Mouse (Mus musculus) bone marrow macrophage, adult 2 months (primary cell): Measurements from ENCODE around the gene AW549877. TPM values are rescaled to one million over a fixed set of nuclear protein-coding genes. Genes with fewer than 3 reads are reported as not detected.

Source experiments
- H3K27ac ChIP-seq: 2 replicates; pipeline ENCODE4 v1.5.1; 2012; ENCODE audit warnings: low read depth, low read length; ENCODE audit not compliant: insufficient read depth
- H3K4me1 ChIP-seq: 2 replicates; pipeline ENCODE4 v1.6.1; 2012; ENCODE audit warnings: low read length; ENCODE audit not compliant: control insufficient read depth, insufficient read depth
- H3K4me3 ChIP-seq: 2 replicates; pipeline ENCODE4 v1.5.1; 2012; ENCODE audit warnings: mild to moderate bottlenecking, low read length, moderate library complexity; ENCODE audit not compliant: insufficient read depth
- CTCF ChIP-seq: IDR thresholded peaks from 2 replicates; pipeline ENCODE4 v1.5.1; 2012; ENCODE audit warnings: low read depth, mild to moderate bottlenecking, low read length, moderate library complexity
- POLR2A ChIP-seq: IDR thresholded peaks from 2 replicates; pipeline ENCODE4 v1.6.1; 2012; ENCODE audit warnings: mild to moderate bottlenecking, low read depth, low read length, borderline replicate concordance
- polyA plus RNA-seq: library from polyadenylated mRNA; stranded (reverse); fragments of >200 nt; gene quantifications from 2 replicates; pipeline ENCODE4 v1.2.4, GENCODE M21; 2012; ENCODE audit not compliant: missing spikeins, insufficient read depth, insufficient read length

AW549877 gene
- polyA plus RNA-seq, 1 experiment: 73.6 TPM

- H3K4me3 ChIP-seq: no peak overlapping the region
- peaks cover 30% of the 10 kb centered on the region for H3K4me1 ChIP-seq
- H3K27ac ChIP-seq: peak overlapping the region; percentile 75
- TF ChIP-seq CTCF (no peak), POLR2A (no peak)
These were observed 30.0 kb upstream of the AW549877 start for GRCm38 (mm10) chr15:4025508-4025904.

GRCm38 (mm10) chr15:4024726-4025507, 29.4 kb upstream of the AW549877 start:
- Histone ChIP-seq H3K27ac (peak overlapping the region; percentile 80), H3K4me1 (peaks cover 30% of the 10 kb centered on the region), H3K4me3 (no peak overlapping the region)
- TF ChIP-seq CTCF (no peak), POLR2A (no peak)

GRCm38 (mm10) chr15:4023747-4024146, 28.2 kb upstream of the AW549877 start:
- Histone ChIP-seq H3K4me3 (no peak overlapping the region), H3K4me1 (peaks cover 28% of the 10 kb centered on the region), H3K27ac (no peak overlapping the region)
- TF ChIP-seq POLR2A (no peak), CTCF (no peak)

GRCm38 (mm10) chr15:4020711-4021110, 25.2 kb upstream of the AW549877 start:
- no peak overlapping the region for H3K27ac ChIP-seq
- H3K4me1 ChIP-seq: peaks cover 17% of the 10 kb centered on the region
- no peak for TF ChIP-seq POLR2A
- no peak for TF ChIP-seq CTCF
- H3K4me3 ChIP-seq: no peak overlapping the region

GRCm38 (mm10) chr15:4013873-4014272, 18.3 kb upstream of the AW549877 start:
- Histone ChIP-seq H3K27ac (no peak overlapping the region), H3K4me1 (peaks cover 4% of the 10 kb centered on the region), H3K4me3 (no peak overlapping the region)
- TF ChIP-seq CTCF (no peak), POLR2A (no peak)

GRCm38 (mm10) chr15:4000536-4000935, 5.0 kb upstream of the AW549877 start:
- no peak overlapping the region for H3K27ac ChIP-seq
- H3K4me3 ChIP-seq: no peak overlapping the region
- TF ChIP-seq POLR2A (no peak), CTCF (no peak)
- H3K4me1 ChIP-seq: peaks cover 22% of the 10 kb centered on the region

GRCm38 (mm10) chr15:3999144-3999543, 3.6 kb upstream of the AW549877 start:
- H3K4me3 ChIP-seq: no peak overlapping the region
- H3K4me1 ChIP-seq: peaks cover 22% of the 10 kb centered on the region
- no peak overlapping the region for H3K27ac ChIP-seq
- TF ChIP-seq POLR2A (no peak), CTCF (no peak)

- no peak for TF ChIP-seq POLR2A
- no peak for TF ChIP-seq CTCF
- Histone ChIP-seq H3K27ac (peak overlapping the region; percentile 97), H3K4me1 (peaks cover 25% of the 10 kb centered on the region), H3K4me3 (peak overlapping the region; percentile 74)
These were observed 895 bp upstream of the AW549877 start for GRCm38 (mm10) chr15:3996267-3997010.

- peak overlapping the region; percentile 90 for H3K4me3 ChIP-seq
- H3K27ac ChIP-seq: peak overlapping the region; percentile 98
- H3K4me1 ChIP-seq: peaks cover 20% of the 10 kb centered on the region
- TF ChIP-seq CTCF (no peak), POLR2A (no peak)
These were observed 594 bp downstream of the AW549877 start for GRCm38 (mm10) chr15:3994852-3995447.

GRCm38 (mm10) chr15:3987981-3988380, 7.6 kb downstream of the AW549877 start:
- Histone ChIP-seq H3K4me3 (no peak overlapping the region), H3K4me1 (peaks cover 3% of the 10 kb centered on the region), H3K27ac (no peak overlapping the region)
- TF ChIP-seq CTCF: no peak
- TF ChIP-seq POLR2A: no peak

GRCm38 (mm10) chr15:3984876-3985275, 10.7 kb downstream of the AW549877 start:
- Histone ChIP-seq H3K4me3 (no peak overlapping the region), H3K4me1 (peaks cover 10% of the 10 kb centered on the region), H3K27ac (no peak overlapping the region)
- TF ChIP-seq CTCF: no peak
- no peak for TF ChIP-seq POLR2A
